Mouse (Mus musculus) forelimb bud, embryonic 11.5 days (tissue): ENCODE data around the gene Olfr1491.

Experiments used
- DNase-seq: peaks from one replicate; pipeline ENCODE4 v3.0.0-alpha.2; 2012; ENCODE audit warnings: low read depth, low spot score

The Olfr1491 gene

DNA sequence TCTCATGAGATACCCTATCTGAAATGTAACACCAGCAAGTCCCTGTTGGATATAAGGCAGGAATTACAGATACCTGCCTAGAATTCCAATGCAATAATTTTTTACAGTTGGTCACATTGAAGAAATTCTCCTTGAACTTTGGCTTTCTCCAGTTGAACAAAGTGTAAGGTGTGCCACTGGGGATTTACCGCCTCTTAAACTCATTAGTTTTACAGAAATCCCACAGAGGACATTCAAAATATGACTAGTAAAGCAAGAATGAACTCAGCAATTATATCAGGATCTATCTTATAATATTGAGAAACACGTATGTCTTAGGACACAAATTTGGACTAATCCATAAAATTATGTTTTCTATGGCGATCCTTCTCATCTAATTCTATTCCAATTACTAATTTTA lies at the start of gene Olfr1491:
Gene Olfr1491 (plus strand): TSS at position 301 of the 400 bp plus-strand sequence.
- DNase-seq, result no peak

DNA sequence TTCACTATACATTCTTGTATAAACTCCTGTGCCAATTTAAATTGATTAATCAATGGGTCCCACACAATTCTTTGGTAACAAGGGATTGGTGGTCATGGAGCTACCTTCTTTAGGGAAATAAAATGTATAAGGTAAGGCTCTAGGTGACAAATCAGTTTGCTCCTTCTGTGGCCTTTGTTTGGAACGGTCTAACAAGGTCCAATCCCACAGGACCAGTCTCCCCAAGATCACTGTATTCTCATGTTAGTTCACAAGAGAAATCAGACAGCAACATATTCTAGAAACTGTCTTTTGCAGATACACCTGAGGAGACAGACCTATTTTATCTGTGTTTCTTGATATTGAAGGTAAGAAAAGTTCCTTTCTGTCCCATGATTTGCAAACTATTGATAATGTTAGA lies 46.3 kb upstream of the Olfr1491 start, which contains the start of gene Olfr1490:
Gene Olfr1490 (plus strand): TSS at position 301 of the 400 bp plus-strand sequence.
- no peak for DNase-seq

DNA sequence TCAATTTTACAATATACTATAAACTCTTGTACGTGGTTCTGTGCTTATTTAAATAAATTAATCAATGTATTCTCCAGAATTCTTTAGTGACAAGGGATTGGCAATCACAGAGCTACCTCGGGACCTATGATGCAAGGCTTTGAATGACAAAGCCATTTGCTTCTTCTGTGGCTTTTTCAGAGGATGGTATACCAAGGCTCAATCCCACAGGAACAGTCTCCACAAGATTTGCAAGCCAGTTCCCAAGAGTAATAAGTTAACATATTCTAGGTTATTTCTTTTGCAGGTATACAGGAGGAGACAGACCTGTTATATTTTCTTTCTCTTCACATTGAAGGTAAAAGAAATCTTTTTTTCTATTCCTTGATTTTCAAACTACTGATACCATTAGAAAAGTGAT lies 25.9 kb downstream of the Olfr1491 start, which contains the start of gene Olfr1493-ps1:
Gene Olfr1493-ps1 (plus strand): TSS at position 301 of the 400 bp plus-strand sequence.
- DNase-seq, result no peak

DNA sequence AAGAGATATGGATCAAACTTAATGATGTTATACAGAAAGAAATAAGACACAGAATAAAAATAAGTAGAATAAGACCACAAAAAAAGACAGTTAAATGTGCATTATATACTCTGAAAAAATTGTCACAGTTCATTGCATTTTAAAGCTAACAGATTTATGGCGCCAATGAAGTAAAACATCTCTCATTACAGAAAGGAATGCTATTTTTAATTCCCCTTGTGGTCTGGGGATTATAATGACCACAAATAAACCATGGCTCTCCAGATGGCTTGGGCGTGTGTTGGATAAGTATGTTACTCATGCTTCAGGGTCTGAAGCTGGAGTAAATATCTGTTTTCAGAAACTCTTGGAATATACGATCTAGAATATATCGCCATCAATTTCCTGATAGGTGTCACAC lies 42.4 kb downstream of the Olfr1491 start, which contains the start of gene Olfr1494:
Gene Olfr1494 (plus strand): TSS at position 301 of the 400 bp plus-strand sequence.
- no peak for DNase-seq

DNA sequence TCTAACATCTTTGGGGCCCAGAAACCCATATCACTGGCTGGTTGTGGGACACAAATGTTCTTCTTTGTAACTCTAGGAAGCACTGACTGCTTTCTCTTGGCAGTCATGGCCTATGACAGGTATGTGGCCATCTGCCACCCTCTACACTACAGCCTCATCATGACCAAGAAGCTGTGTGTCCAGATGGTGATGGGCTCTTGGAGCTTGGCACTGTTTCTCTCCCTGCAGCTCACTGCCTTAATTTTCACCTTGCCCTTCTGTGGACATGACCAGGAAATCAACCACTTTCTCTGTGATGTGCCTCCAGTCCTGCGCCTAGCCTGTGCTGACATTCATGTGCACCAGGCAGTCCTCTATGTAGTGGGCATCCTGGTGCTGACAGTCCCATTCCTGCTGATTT lies 52.3 kb downstream of the Olfr1491 start:
- DNase-seq, result no peak
